10 mouse cellular contexts compared by ENCODE assay signal in genomic region chr13:119598466-119598865, GRCm38 (mm10). TPM values are rescaled to one million over a fixed set of nuclear protein-coding genes. Genes with fewer than 3 reads are reported as not detected.
DNase-seq lines count a peak whose midpoint lies in the region; ATAC-seq and TF ChIP-seq lines count a peak whose summit lies in the region.
"Not testable (repeated sequence)": the region's sequence is repeated elsewhere in the genome, so short reads cannot be mapped to it uniquely, and the experiment has no call there.
"Had no signal": no experiment of that assay in that cellular context is flagged by ENCODE, and none has a peak within 500 bp of the region (broad histone marks: within the 10 kb centered on the region; RNA-seq: fewer than 3 reads in every experiment).

No protein-coding gene starts in this region.

- dilution Hi-C loops in CH12.LX (cut with MboI; ENCODE audit: extremely low pct_ligation_motif_present, extremely low pct_unique_long_range_greater_than_20kb, low sequenced_read_pairs): not testable (repeated sequence)

- not testable (repeated sequence) for H3K4me1 ChIP-seq in CH12.LX (ENCODE audit: control insufficient read depth in 1 of 2, insufficient read depth in 2 of 2); embryonic facial prominence, embryonic 11.5 days (ENCODE audit: control insufficient read depth, insufficient read depth, low read length); hindbrain, embryonic 14.5 days (replicated peaks; ENCODE audit: control insufficient read depth, insufficient read depth, low read length); liver, embryonic 11.5 days (replicated peaks; ENCODE audit: control insufficient read depth, insufficient read depth, low read length)

- not testable (repeated sequence) for H3K4me3 ChIP-seq in CH12.LX (replicated peaks in 1 of 3; ENCODE audit: low read depth in 2 of 3, low read length in 2 of 3, poor library complexity in 1 of 3); embryonic facial prominence, embryonic 11.5 days (ENCODE audit: low read depth, low read length); hindbrain, embryonic 14.5 days (replicated peaks; ENCODE audit: low read length); liver, embryonic 11.5 days (ENCODE audit: low read depth, low read length)

- peak; percentile 41 for DNase-seq in CH12.LX (ENCODE audit: extremely low read depth)
- DNase-seq in brain, embryonic 14.5 days (ENCODE audit: low read depth): peak; percentile 44
- DNase-seq in embryonic facial prominence, embryonic 11.5 days (ENCODE audit: low spot score): peak; percentile 41
- peak; percentile 45 for DNase-seq in hindbrain, embryonic 14.5 days (ENCODE audit: low spot score)
- DNase-seq in liver, embryonic 11.5 days (ENCODE audit: low spot score): peak; percentile 57
- DNase-seq in neural tube, embryonic 10.5 days (ENCODE audit: extremely low spot score, low spot score): peak; percentile 42
- DNase-seq in spleen, postnatal 36 days (ENCODE audit: low spot score in 2 of 2): peak; percentile 38 to 39

- H3K27me3 ChIP-seq in CH12.LX (replicated peaks); embryonic facial prominence, embryonic 11.5 days (ENCODE audit: control insufficient read depth, insufficient read depth, low read length); hindbrain, embryonic 14.5 days (ENCODE audit: control insufficient read depth, insufficient read depth, low read length); liver, embryonic 11.5 days (replicated peaks; ENCODE audit: control insufficient read depth, insufficient read depth, low read length): not testable (repeated sequence)

- TF ChIP-seq POLR2A in CH12.LX (IDR thresholded peaks at IDR 0.05; ENCODE audit: low read depth, low read length); brain, embryonic 14.5 days (IDR thresholded peaks at IDR 0.05; ENCODE audit: borderline replicate concordance, extremely low read depth, insufficient read depth, insufficient read length, poor library complexity, severe bottlenecking): not testable (repeated sequence)

- not testable (repeated sequence) for TF ChIP-seq EP300 in CH12.LX (IDR thresholded peaks at IDR 0.05; ENCODE audit: low read length)

- H3K27ac ChIP-seq in CH12.LX (ENCODE audit: insufficient read depth, low read depth); embryonic facial prominence, embryonic 11.5 days (replicated peaks; ENCODE audit: low read depth, low read length); hindbrain, embryonic 14.5 days; liver, embryonic 11.5 days (ENCODE audit: low read depth, low read length): not testable (repeated sequence)

- not testable (repeated sequence) for H3K79me2 ChIP-seq in CH12.LX (replicated peaks; ENCODE audit: control insufficient read depth, extremely low read depth, insufficient read depth, poor library complexity, severe bottlenecking)

- not testable (repeated sequence) for TF ChIP-seq CTCF in CH12.LX (conservative IDR thresholded peaks at IDR 0.05 in 1 of 2, IDR thresholded peaks at IDR 0.05 in 1 of 2; ENCODE audit: low read depth in 2 of 2, low read length in 2 of 2); brain, embryonic 14.5 days (IDR thresholded peaks at IDR 0.05; ENCODE audit: borderline replicate concordance, extremely low read depth, insufficient read depth, insufficient read length)

- in situ Hi-C loops in CH12.LX (cut with MboI; ENCODE audit: low pct_ligation_motif_present, low pct_unique_long_range_greater_than_20kb, low sequenced_read_pairs): not testable (repeated sequence)

- ATAC-seq in embryonic facial prominence, embryonic 11.5 days (replicated peaks; ENCODE audit: insufficient number of reproducible peaks, low FRiP score, low TSS enrichment, low read depth); hindbrain, embryonic 14.5 days (ENCODE audit: low FRiP score); liver, embryonic 11.5 days (replicated peaks; ENCODE audit: low FRiP score): not testable (repeated sequence)

- not testable (repeated sequence) for H3K36me3 ChIP-seq in CH12.LX (replicated peaks in 1 of 2; ENCODE audit: control insufficient read depth in 1 of 2, insufficient read depth in 1 of 2, low read length in 1 of 2); embryonic facial prominence, embryonic 11.5 days (replicated peaks; ENCODE audit: control insufficient read depth, insufficient read depth, low read depth, low read length); hindbrain, embryonic 14.5 days (replicated peaks; ENCODE audit: control insufficient read depth, insufficient read depth); liver, embryonic 11.5 days (ENCODE audit: control insufficient read depth, insufficient read depth, low read length)

- not testable (repeated sequence) for H3K9ac ChIP-seq in CH12.LX (ENCODE audit: insufficient read depth, low read depth); embryonic facial prominence, embryonic 11.5 days (replicated peaks; ENCODE audit: low read length); hindbrain, embryonic 14.5 days; liver, embryonic 11.5 days (ENCODE audit: low read depth, low read length)

- not testable (repeated sequence) for H3K9me3 ChIP-seq in CH12.LX (replicated peaks; ENCODE audit: low read length); embryonic facial prominence, embryonic 11.5 days (replicated peaks; ENCODE audit: control insufficient read depth, low read length)
- peaks cover 24% of the 10 kb centered on the region for H3K9me3 ChIP-seq in hindbrain, embryonic 14.5 days (ENCODE audit: control insufficient read depth, low read length)
- H3K9me3 ChIP-seq in liver, embryonic 11.5 days (ENCODE audit: control insufficient read depth, low read length): peaks cover 12% of the 10 kb centered on the region

- TF ChIP-seq RAD21 in CH12.LX (IDR thresholded peaks at IDR 0.05; ENCODE audit: low read depth, low read length): not testable (repeated sequence)

- not testable (repeated sequence) for H3K4me2 ChIP-seq in CH12.LX (ENCODE audit: insufficient read depth, low read depth, poor library complexity, severe bottlenecking); embryonic facial prominence, embryonic 11.5 days (ENCODE audit: low read depth, low read length); hindbrain, embryonic 14.5 days (replicated peaks); liver, embryonic 11.5 days

RNA-seq across cellular contexts. Expression of gene Ccl28, which starts 25.2 kb away (rescaled TPM):
- total RNA-seq in CH12.LX (2012; rRNA removed) (0.04 TPM in 2 replicates), CH12.LX (2014; rRNA removed) (0.22 and 0.27 TPM in 2 replicates)
- 0.10 and 0.11 TPM in 2 replicates for polyA plus RNA-seq in CH12.LX (2012; ENCODE audit: insufficient read length, low read depth)
- 0.29 and 0.30 TPM in 2 replicates for polyA plus RNA-seq in brain, embryonic 14.5 days (2012; rRNA removed)
- not detected in 2 replicates for polyA plus RNA-seq in embryonic facial prominence, embryonic 11.5 days (2014; fragmentation: Nextera tagmentation; extraction: Ambion mirVana)
- polyA plus RNA-seq in hindbrain, embryonic 14.5 days (2014; fragmentation: Nextera tagmentation; extraction: Ambion mirVana): 0.40 and 0.53 TPM in 2 replicates
- polyA plus RNA-seq in liver, embryonic 11.5 days (2014; fragmentation: Nextera tagmentation; extraction: Ambion mirVana): 0.05 TPM in 1 of 2 replicates, not detected in the other
- total RNA-seq: granulocyte monocyte progenitor cell, adult 5-6 weeks had no signal
- polyA plus RNA-seq: G1E; liver, embryonic 15.5 days had no signal
